Mouse (Mus musculus) MEL (cell line): ENCODE results near the gene Fosb.

Experiments
- CTCF ChIP-seq, 3 experiments: IDR thresholded peaks in 2 of 3; conservative IDR thresholded peaks in 1 of 3; 2 replicates each; pipeline ENCODE4 v1.5.1; 2011 to 2012; ENCODE audit warnings: low read length in 3 of 3, low read depth in 2 of 3, mild to moderate bottlenecking in 2 of 3, improper control_type of control experiment in 1 of 3, inconsistent platforms in 1 of 3, mixed read lengths in 1 of 3, moderate library complexity in 1 of 3; ENCODE audit not compliant: control insufficient read depth in 1 of 3, insufficient read depth in 1 of 3, poor library complexity in 1 of 3, severe bottlenecking in 1 of 3
- ELF1 ChIP-seq: IDR thresholded peaks from 2 replicates; pipeline ENCODE4 v1.6.1; 2014; ENCODE audit warnings: low read depth, mild to moderate bottlenecking, inconsistent platforms, low read length, improper control_type of control experiment, moderate library complexity
- EP300 ChIP-seq, 2 experiments: IDR thresholded peaks; 2 replicates each; pipeline ENCODE4 v1.6.1; 2011; ENCODE audit warnings: improper control_type of control experiment in 2 of 2, low read length in 2 of 2, low read depth in 1 of 2, mild to moderate bottlenecking in 1 of 2
- GATA1 ChIP-seq: IDR thresholded peaks from 2 replicates; pipeline ENCODE4 v1.6.1; 2011; ENCODE audit warnings: low read depth, low read length, improper control_type of control experiment
- JUND ChIP-seq: IDR thresholded peaks from 2 replicates; pipeline ENCODE4 v1.6.1; 2011; ENCODE audit warnings: low read depth, mild to moderate bottlenecking, improper control_type of control experiment, low read length
- MAFK ChIP-seq: IDR thresholded peaks from 2 replicates; pipeline ENCODE4 v1.6.1; 2011; ENCODE audit warnings: low read depth, mild to moderate bottlenecking, low read length, improper control_type of control experiment, borderline replicate concordance
- NRF1 ChIP-seq: IDR thresholded peaks from 2 replicates; pipeline ENCODE4 v1.6.1; 2014; ENCODE audit warnings: low read depth, mild to moderate bottlenecking, inconsistent platforms, low read length, improper control_type of control experiment, moderate library complexity; ENCODE audit not compliant: poor library complexity, insufficient read depth, severe bottlenecking
- POLR2A ChIP-seq, 2 experiments: IDR thresholded peaks; 2 replicates each; pipeline ENCODE4 v1.6.1; 2011 to 2012; ENCODE audit warnings: low read length in 2 of 2, mild to moderate bottlenecking in 2 of 2, control low read depth in 1 of 2, improper control_type of control experiment in 1 of 2, low read depth in 1 of 2, moderate library complexity in 1 of 2; ENCODE audit not compliant: control insufficient read depth in 1 of 2, insufficient read depth in 1 of 2, poor library complexity in 1 of 2
- USF1 ChIP-seq: IDR thresholded peaks from 2 replicates; pipeline ENCODE4 v1.6.1; 2014; ENCODE audit warnings: low read depth, mild to moderate bottlenecking, inconsistent platforms, low read length, improper control_type of control experiment, moderate library complexity

DNA sequence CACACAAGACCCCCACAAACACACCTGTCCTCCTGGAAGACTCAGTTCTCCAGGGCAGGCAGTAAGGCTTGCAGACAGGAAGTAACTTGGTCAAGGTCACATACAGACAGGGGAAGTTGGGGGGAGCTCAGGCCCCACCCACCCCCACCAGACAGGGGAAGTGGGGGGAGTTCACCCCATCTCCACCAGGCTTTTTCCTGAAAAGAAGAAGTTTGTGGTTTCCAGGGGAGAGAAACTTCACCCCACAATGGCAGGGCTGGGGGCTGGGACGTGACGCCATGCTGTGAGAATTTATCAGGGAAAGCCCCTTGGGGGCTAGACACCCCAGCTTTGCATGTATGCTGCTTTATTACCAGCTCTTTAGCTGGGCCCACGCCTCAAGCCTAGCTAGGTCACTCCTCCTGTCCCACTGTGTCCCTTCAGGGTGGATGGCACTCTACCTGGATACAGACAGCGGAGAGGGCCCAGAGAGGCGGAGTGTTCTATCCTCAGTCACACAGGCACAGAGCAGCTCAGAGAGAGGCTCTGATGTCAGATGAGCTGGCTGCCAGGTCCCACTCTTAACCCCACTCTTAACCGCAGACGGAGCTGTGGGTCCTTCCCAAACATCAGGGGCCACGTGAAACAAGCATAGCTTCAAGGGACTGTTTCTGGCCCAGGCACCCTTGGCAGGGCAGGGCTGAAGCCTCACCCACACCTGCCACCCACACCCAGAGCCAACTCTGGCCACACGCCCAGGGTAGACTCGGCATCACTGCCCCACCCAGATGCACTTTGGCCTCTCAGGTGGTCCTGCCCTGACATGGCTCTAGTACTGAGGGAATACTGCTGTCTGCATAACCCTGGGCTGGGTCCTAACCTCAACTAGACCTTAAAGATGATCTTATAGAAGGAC, 43.7 kb downstream of the Fosb start:
- TF ChIP-seq GATA1 (no peak), MAFK (no peak), USF1 (0 out of 2 replicates have a peak, but pooled peaks have one; percentile 23), POLR2A (IDR thresholded peaks at IDR 0.05; ENCODE audit: control insufficient read depth in 1 of 2, insufficient read depth in 1 of 2, low read depth in 1 of 2, low read length in 2 of 2, poor library complexity in 1 of 2) (peak in 1 of 2 experiments; percentile 57; a peak in 2 of 4 replicates), JUND (no peak), NRF1 (no peak), CTCF (IDR thresholded peaks at IDR 0.05 in 2 of 3, conservative IDR thresholded peaks at IDR 0.05 in 1 of 3; ENCODE audit: control insufficient read depth in 1 of 3, insufficient read depth in 1 of 3, low read depth in 2 of 3, low read length in 3 of 3, poor library complexity in 1 of 3, severe bottlenecking in 1 of 3) (no peak), ELF1 (peak; percentile 79), EP300 (IDR thresholded peaks at IDR 0.05; ENCODE audit: low read depth in 1 of 2, low read length in 2 of 2) (peak; percentile 73 to 86)
